Mouse (Mus musculus) embryonic facial prominence, embryonic 10.5 days (tissue): Measurements from ENCODE around the gene Sept1. TPM values are rescaled to one million over a fixed set of nuclear protein-coding genes. Genes with fewer than 3 reads are reported as not detected.

Experiments used
- DNase-seq: peaks from one replicate; pipeline ENCODE4 v3.0.0-alpha.2; 2017; ENCODE audit warnings: low spot score
- H3K27ac ChIP-seq: fragments of 300-500 bp; sonication (generic); replicated peaks from 2 replicates; pipeline ENCODE4 v1.5.1; 2016; ENCODE audit warnings: mild to moderate bottlenecking
- H3K27me3 ChIP-seq: fragments of 300-500 bp; sonication (generic); replicated peaks from 2 replicates; pipeline ENCODE4 v1.6.1; 2016; ENCODE audit warnings: low read depth, mild to moderate bottlenecking; ENCODE audit not compliant: poor library complexity, severe bottlenecking
- H3K36me3 ChIP-seq: fragments of 300-500 bp; sonication (generic); replicated peaks from 2 replicates; pipeline ENCODE4 v1.6.1; 2016; ENCODE audit warnings: mild to moderate bottlenecking, moderate library complexity
- H3K4me1 ChIP-seq: fragments of 300-500 bp; sonication (generic); 2 replicates; pipeline ENCODE4 v1.6.1; 2016
- H3K4me3 ChIP-seq: fragments of 300-500 bp; sonication (generic); 2 replicates; pipeline ENCODE4 v1.5.1; 2016; ENCODE audit warnings: mild to moderate bottlenecking, moderate library complexity
- H3K9me3 ChIP-seq: fragments of 300-500 bp; sonication (generic); 2 replicates; pipeline ENCODE4 v1.6.1; 2016; ENCODE audit warnings: mild to moderate bottlenecking
- WGBS: fragments of 180-500 bp; shearing (Covaris S2); methylation state at CpG from one replicate; pipeline ENCODE4 v1.1.7; 2016; 5-methylcytosine and 5-hydroxymethylcytosine counted together
- polyA plus RNA-seq: library from polyadenylated mRNA; unstranded; fragments of >200 nt; fragmentation: Nextera tagmentation; extraction: Ambion mirVana; gene quantifications from 2 replicates; pipeline ENCODE4 v1.2.1, GENCODE M21; 2016

The Sept1 gene
- polyA plus RNA-seq, 1 experiment from 2014 or later, result 27.3 TPM

DNA sequence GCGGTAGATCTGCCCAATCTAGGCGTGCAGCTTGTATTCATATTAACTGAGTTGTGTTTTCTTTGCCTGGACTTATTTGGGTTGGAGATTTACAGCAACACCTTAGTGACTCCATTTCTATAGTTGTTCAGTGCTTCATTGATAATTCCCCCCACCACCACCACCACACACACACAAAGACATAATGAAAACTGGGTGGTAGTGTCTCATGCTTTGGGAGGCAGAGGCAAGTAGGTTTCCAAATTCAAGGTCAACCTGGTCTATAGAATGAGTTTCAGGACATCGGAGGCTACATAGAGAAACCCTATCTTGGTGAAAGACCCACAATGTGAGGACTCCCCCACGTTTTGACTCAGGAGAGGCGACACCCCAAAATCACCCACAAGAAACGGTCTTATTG is 8.3 kb downstream of the Sept1 start:
- no peak for DNase-seq
- H3K9me3 ChIP-seq, result no peaks in the 10 kb centered on the region
- no peaks in the 10 kb centered on the region for H3K4me1 ChIP-seq
- H3K27ac ChIP-seq, result no peak overlapping the region
- 92% methylated on average over 6 of the region's 6 CpGs for WGBS
- H3K27me3 ChIP-seq, result no peaks in the 10 kb centered on the region
- H3K4me3 ChIP-seq, result no peak overlapping the region
- H3K36me3 ChIP-seq, result peaks cover 67% of the 10 kb centered on the region

- H3K4me1 ChIP-seq, result no peaks in the 10 kb centered on the region
- no peak for DNase-seq
- WGBS, result 86% methylated on average over 6 of the region's 6 CpGs
- H3K9me3 ChIP-seq, result no peaks in the 10 kb centered on the region
- peaks cover 59% of the 10 kb centered on the region for H3K36me3 ChIP-seq
- H3K4me3 ChIP-seq, result no peak overlapping the region
- H3K27ac ChIP-seq, result no peak overlapping the region
- no peaks in the 10 kb centered on the region for H3K27me3 ChIP-seq
Observed at GRCm38 (mm10) chr7:127223515-127224478, 9.1 kb downstream of the Sept1 start.

DNA sequence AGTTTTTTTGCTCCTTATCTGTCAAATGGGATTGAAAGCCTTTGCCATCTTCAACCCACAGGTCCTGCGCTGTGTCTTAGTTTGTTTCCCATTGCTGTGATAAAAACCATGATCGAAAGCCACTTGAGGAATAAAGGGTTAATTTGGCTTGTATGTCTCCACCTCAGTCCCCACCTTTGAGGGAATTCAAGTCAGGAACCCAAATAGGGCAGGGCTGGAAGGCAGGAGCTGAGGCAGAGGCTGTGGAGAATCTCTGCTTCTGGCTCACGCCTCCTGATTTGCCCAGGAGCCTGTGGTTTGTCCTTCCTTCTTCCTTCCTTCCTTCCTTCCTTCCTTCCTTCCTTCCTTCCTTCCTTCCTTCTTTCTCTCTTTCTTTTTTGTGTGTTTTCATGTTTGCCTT is 9.8 kb downstream of the Sept1 start:
- DNase-seq, result no peak
- Histone ChIP-seq H3K36me3 (peaks cover 56% of the 10 kb centered on the region), H3K27ac (no peak overlapping the region), H3K9me3 (no peaks in the 10 kb centered on the region), H3K27me3 (no peaks in the 10 kb centered on the region), H3K4me1 (peaks cover 3% of the 10 kb centered on the region; the same call in 1 of the 2 replicates), H3K4me3 (no peak overlapping the region)
- WGBS, result 96% methylated on average over 3 of the region's 3 CpGs

- Histone ChIP-seq H3K27ac (no peak overlapping the region), H3K4me1 (peaks cover 6% of the 10 kb centered on the region), H3K27me3 (0 out of 2 replicates have a peak, but pooled peaks cover under 1% of the 10 kb centered on the region), H3K4me3 (no peak overlapping the region), H3K36me3 (peaks cover 33% of the 10 kb centered on the region), H3K9me3 (no peaks in the 10 kb centered on the region)
- WGBS, result 86% methylated on average over 6 of the region's 6 CpGs
- no peak for DNase-seq
Observed at GRCm38 (mm10) chr7:127220440-127220839, 12.5 kb downstream of the Sept1 start.

- WGBS, result 94% methylated on average over 4 of the region's 4 CpGs
- H3K27me3 ChIP-seq, result peaks cover 18% of the 10 kb centered on the region
Observed at GRCm38 (mm10) chr7:127218670-127219069, 14.3 kb downstream of the Sept1 start.

DNA sequence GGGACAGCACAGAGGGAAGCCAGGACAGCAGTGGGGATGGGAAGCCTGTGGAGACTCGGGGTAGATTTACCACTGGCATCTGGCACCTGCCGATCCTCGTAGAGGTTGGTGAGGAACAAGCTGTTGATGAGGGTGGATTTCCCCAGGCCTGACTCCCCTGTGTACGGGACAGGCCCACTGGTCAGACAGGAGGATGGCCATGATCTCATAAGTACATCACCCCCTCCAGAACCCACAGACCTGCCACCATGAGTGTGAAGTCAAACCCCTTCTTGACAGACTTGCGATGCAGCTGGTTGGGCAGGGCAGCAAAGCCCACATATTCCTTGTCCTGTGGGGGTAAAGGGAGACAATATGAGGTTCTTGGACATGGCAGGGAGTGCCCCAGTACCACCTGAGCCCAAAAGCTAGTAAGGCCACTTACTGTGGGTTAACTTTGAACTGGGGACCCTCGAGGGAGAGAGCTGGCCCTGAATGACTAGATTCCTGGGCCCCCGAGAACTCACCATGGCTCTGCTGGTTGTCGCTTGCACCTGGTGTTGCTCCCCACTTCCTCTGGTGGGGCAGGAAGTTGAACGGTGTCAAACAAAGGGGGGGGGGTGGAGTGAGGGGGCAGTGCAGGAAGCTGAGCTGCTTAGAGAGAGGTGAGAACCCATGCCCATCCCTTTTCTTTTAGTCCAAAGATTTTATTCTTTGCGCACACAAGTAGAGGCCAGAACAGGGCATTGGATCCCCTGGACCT is 14.9 kb downstream of the Sept1 start:
- peaks cover 13% of the 10 kb centered on the region for H3K36me3 ChIP-seq
- no peak overlapping the region for H3K27ac ChIP-seq
- H3K9me3 ChIP-seq, result no peaks in the 10 kb centered on the region
- peaks cover 23% of the 10 kb centered on the region for H3K4me1 ChIP-seq
- no peak overlapping the region for H3K4me3 ChIP-seq
- no peak for DNase-seq
- peaks cover 24% of the 10 kb centered on the region for H3K27me3 ChIP-seq
- 81% methylated on average over 10 of the region's 10 CpGs for WGBS

More at GRCm38 (mm10) chr7:127218670-127219069, 14.3 kb downstream of the Sept1 start:
- H3K27ac ChIP-seq, result no peak overlapping the region
- DNase-seq, result no peak
- H3K4me1 ChIP-seq, result peaks cover 23% of the 10 kb centered on the region
- H3K36me3 ChIP-seq, result peaks cover 19% of the 10 kb centered on the region
- no peak overlapping the region for H3K4me3 ChIP-seq
- H3K9me3 ChIP-seq, result no peaks in the 10 kb centered on the region

- 91% methylated on average over 6 of the region's 6 CpGs for WGBS
Observed at GRCm38 (mm10) chr7:127217475-127217874, 15.5 kb downstream of the Sept1 start.

GRCm38 (mm10) chr7:127216307-127216706 is 16.6 kb downstream of the Sept1 start:
- H3K27me3 ChIP-seq, result peaks cover 28% of the 10 kb centered on the region
- H3K4me1 ChIP-seq, result peaks cover 23% of the 10 kb centered on the region
- no peak for DNase-seq
- WGBS, result 84% methylated on average over 5 of the region's 5 CpGs
- H3K27ac ChIP-seq, result no peak overlapping the region
- no peaks in the 10 kb centered on the region for H3K9me3 ChIP-seq
- H3K4me3 ChIP-seq, result no peak overlapping the region
- H3K36me3 ChIP-seq, result no peaks in the 10 kb centered on the region

More at GRCm38 (mm10) chr7:127217475-127217874, 15.5 kb downstream of the Sept1 start:
- H3K4me1 ChIP-seq, result peaks cover 23% of the 10 kb centered on the region
- no peak overlapping the region for H3K4me3 ChIP-seq
- DNase-seq, result no peak
- peaks cover 28% of the 10 kb centered on the region for H3K27me3 ChIP-seq
- H3K9me3 ChIP-seq, result no peaks in the 10 kb centered on the region
- no peak overlapping the region for H3K27ac ChIP-seq
- peaks cover 7% of the 10 kb centered on the region for H3K36me3 ChIP-seq

- Histone ChIP-seq H3K27ac (peak overlapping the region; percentile 51), H3K27me3 (peaks cover 28% of the 10 kb centered on the region), H3K9me3 (no peaks in the 10 kb centered on the region), H3K4me1 (peaks cover 23% of the 10 kb centered on the region), H3K4me3 (peak overlapping the region; percentile 51), H3K36me3 (no peaks in the 10 kb centered on the region)
- WGBS, result 21% methylated on average over 33 of the region's 33 CpGs
- peak; percentile 74 for DNase-seq
Observed at GRCm38 (mm10) chr7:127214981-127215871, 17.7 kb downstream of the Sept1 start.

DNA sequence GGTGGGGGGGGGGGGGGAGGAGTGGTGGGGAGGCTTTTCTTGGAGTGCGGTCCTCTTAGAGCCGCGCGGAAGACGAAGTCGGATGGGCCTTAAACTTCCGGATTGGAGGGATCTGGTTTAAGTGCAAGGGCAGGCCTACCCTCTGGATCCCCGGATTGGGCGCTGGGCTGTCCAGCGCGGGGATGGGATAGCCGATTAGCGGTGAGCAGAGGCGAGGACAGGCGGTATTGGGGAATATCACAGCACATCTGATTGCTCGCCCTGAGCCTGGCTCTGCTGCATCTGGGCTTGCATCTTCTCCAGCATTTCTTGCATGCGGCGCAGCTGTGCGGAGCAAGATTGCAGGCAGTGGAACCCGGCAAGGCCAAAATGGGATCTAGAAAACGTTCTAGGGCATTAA is 18.4 kb downstream of the Sept1 start:
- Histone ChIP-seq H3K27me3 (peaks cover 28% of the 10 kb centered on the region), H3K36me3 (no peaks in the 10 kb centered on the region), H3K4me1 (peaks cover 29% of the 10 kb centered on the region), H3K27ac (peak overlapping the region; percentile 51; the same call in 1 of the 2 replicates), H3K9me3 (no peaks in the 10 kb centered on the region), H3K4me3 (peak overlapping the region; percentile 51)
- 27% methylated on average over 21 of the region's 21 CpGs for WGBS
- DNase-seq, result peak; percentile 46

DNA sequence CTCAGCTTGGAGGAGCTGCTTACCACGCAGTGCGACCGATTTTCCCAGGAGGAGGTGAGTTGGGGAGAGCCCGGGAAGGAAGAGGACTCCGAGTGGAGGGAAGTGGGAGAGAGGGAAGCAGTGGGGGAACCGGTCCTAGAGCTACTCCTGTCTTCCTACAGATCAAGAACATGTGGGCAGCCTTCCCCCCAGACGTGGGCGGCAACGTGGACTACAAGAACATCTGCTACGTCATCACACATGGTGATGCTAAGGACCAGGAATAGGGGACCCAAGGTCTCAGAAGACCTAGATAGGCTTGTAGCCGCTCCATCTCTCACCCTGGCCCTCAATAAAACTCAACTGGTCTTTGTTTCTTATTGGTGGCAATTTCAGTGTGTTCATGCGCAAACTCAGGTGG is 19.0 kb downstream of the Sept1 start:
- Histone ChIP-seq H3K27me3 (peaks cover 28% of the 10 kb centered on the region), H3K4me3 (0 out of 2 replicates have a peak overlapping the region, but pooled peaks have one; percentile 51), H3K27ac (no peak overlapping the region), H3K36me3 (no peaks in the 10 kb centered on the region), H3K4me1 (peaks cover 34% of the 10 kb centered on the region), H3K9me3 (no peaks in the 10 kb centered on the region)
- 52% methylated on average over 12 of the region's 12 CpGs for WGBS
- DNase-seq, result no peak

GRCm38 (mm10) chr7:127213485-127213884 is 19.4 kb downstream of the Sept1 start:
- peak; percentile 30 for DNase-seq
- H3K36me3 ChIP-seq, result no peaks in the 10 kb centered on the region

More at GRCm38 (mm10) chr7:127213485-127213884, 19.4 kb downstream of the Sept1 start:
- Histone ChIP-seq H3K27me3 (peaks cover 28% of the 10 kb centered on the region), H3K4me3 (no peak overlapping the region), H3K27ac (no peak overlapping the region), H3K4me1 (peaks cover 34% of the 10 kb centered on the region), H3K9me3 (no peaks in the 10 kb centered on the region)
- 35% methylated on average over 7 of the region's 7 CpGs for WGBS
